Mouse (Mus musculus) embryonic facial prominence, embryonic 14.5 days (tissue): ENCODE measurements at regions not wholly inside any gene's neighbourhood (a gene's known extent, or its start where the extent isn't known, plus 50 kb on each side); places are given as distances from the start of the nearest gene placed in this dataset.

Source experiments
- ATAC-seq: fragments of 200-750 bp; cut with Nextera tagmentation; 2 replicates; pipeline ENCODE4 v1.8.0; 2017; ENCODE audit warnings: low read depth, moderate number of reproducible peaks, moderate TSS enrichment
- DNase-seq: peaks from one replicate; pipeline ENCODE4 v3.0.0-alpha.2; 2015; ENCODE audit warnings: low spot score
- H3K27ac ChIP-seq: fragments of 300-500 bp; sonication (generic); replicated peaks from 2 replicates; pipeline ENCODE4 v1.5.1; 2014; ENCODE audit warnings: low read depth, mild to moderate bottlenecking, low read length, moderate library complexity
- H3K27me3 ChIP-seq: fragments of 300-500 bp; sonication (generic); replicated peaks from 2 replicates; pipeline ENCODE4 v1.6.1; 2014; ENCODE audit warnings: low read length; ENCODE audit not compliant: control insufficient read depth, insufficient read depth
- H3K36me3 ChIP-seq: fragments of 300-500 bp; sonication (generic); 2 replicates; pipeline ENCODE4 v1.6.1; 2014; ENCODE audit warnings: low read length, mixed read lengths; ENCODE audit not compliant: control insufficient read depth, insufficient read depth
- H3K4me1 ChIP-seq: fragments of 300-500 bp; sonication (generic); 2 replicates; pipeline ENCODE4 v1.6.1; 2014; ENCODE audit warnings: antibody characterized with exemption, low read length; ENCODE audit not compliant: control insufficient read depth, insufficient read depth
- H3K4me2 ChIP-seq: fragments of 300-500 bp; sonication (generic); 2 replicates; pipeline ENCODE4 v1.6.1; 2014; ENCODE audit warnings: low read depth, mild to moderate bottlenecking, low read length, moderate library complexity, mixed read lengths
- H3K4me3 ChIP-seq: fragments of 300-500 bp; sonication (generic); 2 replicates; pipeline ENCODE4 v1.5.1; 2014; ENCODE audit warnings: low read depth, mild to moderate bottlenecking, low read length
- H3K9ac ChIP-seq: fragments of 300-500 bp; sonication (generic); 2 replicates; pipeline ENCODE4 v1.6.1; 2014; ENCODE audit warnings: low read depth, mild to moderate bottlenecking, low read length, moderate library complexity, mixed read lengths
- H3K9me3 ChIP-seq: fragments of 300-500 bp; sonication (generic); 2 replicates; pipeline ENCODE4 v1.6.1; 2016; ENCODE audit warnings: low read length; ENCODE audit not compliant: control insufficient read depth
- WGBS: fragments of 180-500 bp; shearing (Covaris S2); extraction: QIAGEN DNeasy Blood & Tissue Kit; methylation state at CpG from one replicate; pipeline ENCODE4 v1.1.7; 2014; 5-methylcytosine and 5-hydroxymethylcytosine counted together

DNA sequence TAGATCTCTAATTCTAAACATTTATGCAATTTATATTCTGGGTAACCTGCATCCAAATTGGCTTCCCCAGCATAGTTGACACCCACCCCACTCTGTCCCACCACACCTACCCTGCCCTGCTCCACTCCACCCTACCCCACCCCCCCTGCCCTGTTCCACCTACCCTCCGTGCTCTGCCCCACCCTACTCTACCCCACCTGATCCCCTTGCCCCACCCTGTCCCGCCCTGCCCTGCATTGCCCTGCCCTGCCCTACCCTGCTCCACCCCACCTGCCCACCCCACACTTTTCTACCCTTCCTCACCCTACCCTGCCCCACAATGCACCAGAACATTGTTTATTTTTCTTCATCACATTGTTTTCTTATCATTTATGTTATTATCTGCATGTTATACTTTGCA, 185.6 kb upstream of the Fam3c start:
- Histone ChIP-seq H3K4me3 (no peak overlapping the region), H3K27ac (no peak overlapping the region), H3K27me3 (no peaks in the 10 kb centered on the region), H3K9ac (no peak overlapping the region), H3K4me1 (no peaks in the 10 kb centered on the region), H3K36me3 (no peaks in the 10 kb centered on the region), H3K9me3 (no peaks in the 10 kb centered on the region), H3K4me2 (no peak overlapping the region)
- no peak for DNase-seq
- 60% methylated on average over 2 of the region's 2 CpGs for WGBS
- ATAC-seq: no peak

DNA sequence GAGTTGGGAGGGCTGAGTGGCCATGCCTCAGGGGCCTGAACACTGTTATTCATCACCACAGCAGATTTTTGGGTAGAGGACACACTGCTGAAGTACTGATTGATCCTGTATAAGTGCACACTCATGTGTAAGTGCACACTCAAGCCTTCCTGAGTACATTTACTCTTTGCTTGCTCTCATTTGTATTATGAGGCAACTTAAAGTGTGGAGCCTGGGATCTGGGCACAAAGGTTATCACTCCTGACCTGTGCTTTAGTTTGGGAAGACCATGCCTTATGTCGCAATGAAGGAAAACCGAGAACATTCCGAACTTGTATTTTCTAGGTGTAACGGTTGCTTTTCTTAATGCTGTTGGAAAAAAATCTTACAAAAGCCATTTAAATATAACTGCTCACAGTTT, 182.2 kb upstream of the Fam3c start:
- 89% methylated on average over 4 of the region's 4 CpGs for WGBS
- no peaks in the 10 kb centered on the region for H3K4me1 ChIP-seq
- H3K27me3 ChIP-seq: no peaks in the 10 kb centered on the region
- H3K36me3 ChIP-seq: no peaks in the 10 kb centered on the region
- H3K27ac ChIP-seq: no peak overlapping the region
- no peak overlapping the region for H3K9ac ChIP-seq
- H3K4me2 ChIP-seq: no peak overlapping the region
- H3K4me3 ChIP-seq: no peak overlapping the region
- no peak for ATAC-seq
- DNase-seq: no peak
- H3K9me3 ChIP-seq: no peaks in the 10 kb centered on the region

DNA sequence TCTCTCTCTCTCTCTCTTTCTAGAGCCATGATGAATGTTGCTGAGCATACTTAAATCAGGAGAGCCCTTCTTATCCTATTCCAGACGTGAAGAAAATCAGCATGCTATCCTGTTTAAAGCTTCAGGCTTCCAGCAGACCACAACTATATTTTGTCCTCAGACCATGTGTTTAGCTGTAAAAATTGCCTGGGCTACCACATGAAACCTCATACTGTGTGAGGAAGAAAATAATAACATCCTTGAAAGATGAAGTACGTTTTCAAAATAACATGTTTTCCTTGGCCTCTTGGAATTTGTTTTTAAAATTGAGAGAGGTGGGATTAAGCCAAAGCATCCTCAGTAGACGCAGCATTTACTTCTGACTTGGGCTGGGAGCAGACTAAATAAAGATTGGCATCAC, 168.3 kb upstream of the Fam3c start:
- no peak overlapping the region for H3K27ac ChIP-seq
- 34% methylated on average over 3 of the region's 3 CpGs for WGBS
- no peak overlapping the region for H3K4me3 ChIP-seq
- no peaks in the 10 kb centered on the region for H3K4me1 ChIP-seq
- no peaks in the 10 kb centered on the region for H3K36me3 ChIP-seq
- ATAC-seq (0 out of 2 replicates have a peak, but pooled peaks have one; percentile 22), DNase-seq (peak; percentile 51)
- H3K9ac ChIP-seq: no peak overlapping the region
- H3K9me3 ChIP-seq: no peaks in the 10 kb centered on the region
- no peaks in the 10 kb centered on the region for H3K27me3 ChIP-seq
- H3K4me2 ChIP-seq: no peak overlapping the region

DNA sequence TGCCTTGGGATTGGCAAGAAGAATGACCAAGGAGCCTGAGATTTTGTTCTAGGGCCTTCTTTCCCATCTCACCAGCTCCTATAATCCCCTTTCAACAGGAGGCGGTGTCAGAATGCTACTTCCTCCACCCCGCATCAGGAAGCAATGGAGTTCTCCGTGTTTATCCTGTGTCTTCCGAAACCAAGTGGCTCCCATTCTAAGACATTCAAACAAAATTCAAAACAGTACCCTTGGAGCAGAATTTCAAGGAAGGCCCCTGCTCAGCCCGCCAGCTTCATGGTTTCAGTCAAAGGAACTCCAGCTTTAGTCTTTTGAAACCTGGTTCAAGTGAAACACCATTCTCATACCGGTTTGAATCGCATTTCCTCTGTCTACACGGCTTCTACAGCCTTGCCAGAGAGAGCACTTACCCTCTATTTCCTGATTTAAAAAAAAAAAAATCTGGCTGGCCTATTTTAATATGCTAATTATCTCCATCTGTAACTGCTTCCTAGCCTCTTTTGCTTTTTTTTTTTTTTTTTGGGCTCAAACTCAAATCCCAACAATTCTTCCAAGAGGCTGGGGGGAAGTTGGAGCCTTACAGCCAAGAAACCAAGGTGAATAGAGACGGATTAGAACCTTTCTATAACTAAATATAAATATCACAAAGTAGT, 167.7 kb upstream of the Fam3c start:
- Histone ChIP-seq H3K4me1 (no peaks in the 10 kb centered on the region), H3K4me2 (peak overlapping the region; percentile 23; the same call in 1 of the 2 replicates), H3K9me3 (no peaks in the 10 kb centered on the region), H3K27me3 (no peaks in the 10 kb centered on the region), H3K36me3 (no peaks in the 10 kb centered on the region), H3K9ac (no peak overlapping the region), H3K4me3 (no peak overlapping the region), H3K27ac (peak overlapping the region; percentile 46)
- ATAC-seq: peak; percentile 47; the same call in 1 of the 2 replicates
- peak; percentile 57 for DNase-seq
- WGBS: 51% methylated on average over 9 of the region's 9 CpGs

DNA sequence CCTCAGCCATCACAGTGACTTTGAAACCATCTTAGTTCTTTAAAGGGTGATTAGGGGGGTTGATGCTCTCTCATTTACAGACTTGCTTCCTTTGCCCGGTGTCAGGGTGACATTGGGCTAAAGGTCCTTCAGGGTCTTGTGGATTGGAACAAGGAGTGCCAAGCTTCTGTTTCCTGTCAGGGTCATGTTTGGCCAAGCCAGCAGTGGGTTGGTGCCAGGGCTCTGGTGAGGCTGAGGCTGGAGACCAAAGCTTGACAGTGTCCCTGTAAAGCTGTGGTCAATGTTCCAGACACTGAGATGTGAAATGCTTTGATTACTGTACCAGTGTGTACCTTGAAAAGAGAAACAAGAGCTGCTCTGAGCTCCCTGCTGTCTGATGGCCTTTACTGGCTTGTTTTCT, 150.8 kb upstream of the Fam3c start:
- ATAC-seq (no peak), DNase-seq (no peak)
- Histone ChIP-seq H3K27ac (no peak overlapping the region), H3K4me3 (no peak overlapping the region), H3K27me3 (no peaks in the 10 kb centered on the region), H3K9me3 (no peaks in the 10 kb centered on the region), H3K9ac (no peak overlapping the region), H3K36me3 (no peaks in the 10 kb centered on the region), H3K4me1 (no peaks in the 10 kb centered on the region), H3K4me2 (no peak overlapping the region)
- 74% methylated on average over 1 of the region's 1 CpGs for WGBS

DNA sequence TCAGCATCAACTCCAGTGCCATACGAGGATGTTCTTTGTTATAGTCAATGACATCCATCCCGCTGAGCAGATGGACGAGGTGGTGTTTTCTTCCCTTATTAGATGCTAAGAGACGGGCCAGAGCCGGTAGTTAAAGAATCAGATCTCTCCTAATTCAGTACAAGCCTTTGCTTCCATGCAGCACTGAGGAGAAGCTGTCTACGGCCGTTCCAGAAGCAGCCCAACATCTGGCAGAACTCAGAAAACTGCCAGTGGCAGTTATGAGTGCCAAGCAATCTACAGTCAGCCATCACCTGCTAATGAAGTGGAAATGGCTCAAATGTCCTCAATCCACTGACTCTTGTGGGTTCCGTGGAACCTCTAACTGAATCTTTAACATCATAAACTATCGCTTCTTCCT, 141.3 kb upstream of the Fam3c start:
- no peak for ATAC-seq
- H3K9ac ChIP-seq: no peak overlapping the region
- DNase-seq: no peak
- WGBS: 61% methylated on average over 9 of the region's 9 CpGs
- H3K9me3 ChIP-seq: no peaks in the 10 kb centered on the region
- no peak overlapping the region for H3K4me3 ChIP-seq
- H3K4me2 ChIP-seq: no peak overlapping the region
- no peaks in the 10 kb centered on the region for H3K4me1 ChIP-seq
- H3K27me3 ChIP-seq: no peaks in the 10 kb centered on the region
- no peaks in the 10 kb centered on the region for H3K36me3 ChIP-seq
- H3K27ac ChIP-seq: no peak overlapping the region

DNA sequence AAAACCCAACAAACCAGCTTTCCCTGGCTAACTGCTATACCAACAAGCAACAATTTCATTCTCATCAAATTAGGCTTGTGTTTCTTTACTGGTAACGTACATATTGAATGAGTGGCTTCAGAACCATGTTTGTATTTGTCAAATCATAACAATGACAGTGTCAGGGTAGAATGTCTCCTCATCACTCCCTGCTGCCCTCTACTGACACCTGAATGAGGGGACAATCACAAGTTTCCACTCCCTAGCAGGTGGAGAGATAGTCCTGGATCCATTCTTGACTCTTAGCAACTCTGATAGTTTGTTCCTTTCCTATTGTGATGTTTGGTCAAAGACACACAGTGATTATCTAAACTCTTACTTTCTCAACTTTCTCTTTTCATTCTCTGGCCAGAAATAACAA, 140.4 kb upstream of the Fam3c start:
- Histone ChIP-seq H3K27ac (no peak overlapping the region), H3K36me3 (no peaks in the 10 kb centered on the region), H3K4me3 (no peak overlapping the region), H3K9ac (no peak overlapping the region), H3K9me3 (no peaks in the 10 kb centered on the region), H3K4me2 (no peak overlapping the region), H3K4me1 (no peaks in the 10 kb centered on the region), H3K27me3 (no peaks in the 10 kb centered on the region)
- DNase-seq (no peak), ATAC-seq (no peak)
- 96% methylated on average over 1 of the region's 1 CpGs for WGBS

DNA sequence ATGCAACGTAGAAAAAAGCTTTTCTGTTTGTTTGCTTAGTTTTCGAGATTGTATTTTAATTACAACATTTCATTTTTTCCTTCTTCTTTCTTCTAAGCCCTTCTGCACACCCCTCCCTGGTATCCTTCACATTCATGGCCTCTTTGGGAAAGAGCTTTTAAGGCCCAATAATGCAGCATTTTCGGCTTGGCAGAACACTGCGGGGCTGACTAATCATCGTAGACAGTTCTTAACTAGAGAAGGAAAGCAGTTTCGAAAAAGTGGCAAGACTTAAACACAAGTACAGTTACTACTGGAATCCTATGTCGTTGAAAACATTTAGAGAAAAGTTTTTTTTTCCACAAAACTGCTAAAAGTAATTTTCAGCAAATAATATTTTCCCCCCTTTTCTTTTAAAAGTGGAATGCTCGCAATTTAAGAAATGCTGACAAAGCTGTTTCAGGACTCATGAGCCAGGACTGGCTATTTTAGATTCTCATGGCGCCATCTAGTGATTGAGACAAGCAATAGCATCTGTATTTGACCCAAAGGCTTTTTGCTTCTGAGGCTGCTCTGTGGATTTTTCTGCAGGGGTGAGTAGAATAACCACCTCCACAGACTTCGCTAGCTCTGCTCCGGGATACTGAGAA, 137.7 kb upstream of the Fam3c start:
- no peak overlapping the region for H3K9ac ChIP-seq
- no peak overlapping the region for H3K4me3 ChIP-seq
- WGBS: 36% methylated on average over 11 of the region's 11 CpGs
- H3K27ac ChIP-seq: no peak overlapping the region
- H3K27me3 ChIP-seq: no peaks in the 10 kb centered on the region
- H3K4me1 ChIP-seq: no peaks in the 10 kb centered on the region
- no peaks in the 10 kb centered on the region for H3K36me3 ChIP-seq
- ATAC-seq (0 out of 2 replicates have a peak, but pooled peaks have one; percentile 75), DNase-seq (peak; percentile 90)
- no peaks in the 10 kb centered on the region for H3K9me3 ChIP-seq
- 0 out of 2 replicates have a peak overlapping the region, but pooled peaks have one; percentile 26 for H3K4me2 ChIP-seq

DNA sequence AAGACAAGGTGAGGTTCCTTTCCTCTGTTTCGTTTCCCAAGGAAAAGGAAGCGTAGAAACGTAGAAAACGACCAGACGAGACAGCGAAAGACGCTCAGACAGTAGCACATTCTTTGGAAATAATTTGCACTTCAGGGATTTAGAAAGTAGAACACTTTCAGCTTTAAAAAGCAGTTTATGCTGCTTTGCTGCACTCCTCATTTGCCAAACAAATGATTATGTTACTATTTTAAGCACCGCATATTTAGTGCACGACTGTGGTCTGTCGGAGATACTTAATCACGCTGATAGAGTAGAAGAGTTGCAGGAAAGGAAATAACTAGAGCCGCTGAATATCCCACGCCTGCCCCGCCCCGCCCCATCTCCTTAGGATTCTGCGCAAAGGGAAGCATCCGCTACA, 136.9 kb upstream of the Fam3c start:
- H3K4me2 ChIP-seq: no peak overlapping the region
- 84% methylated on average over 17 of the region's 17 CpGs for WGBS
- H3K9ac ChIP-seq: no peak overlapping the region
- H3K27me3 ChIP-seq: no peaks in the 10 kb centered on the region
- ATAC-seq: no peak
- DNase-seq: no peak
- no peaks in the 10 kb centered on the region for H3K4me1 ChIP-seq
- H3K9me3 ChIP-seq: no peaks in the 10 kb centered on the region
- no peaks in the 10 kb centered on the region for H3K36me3 ChIP-seq
- no peak overlapping the region for H3K27ac ChIP-seq
- H3K4me3 ChIP-seq: no peak overlapping the region
